Mouse (Mus musculus): ENCODE results near the gene Nipa1. TPM values are rescaled to one million over a fixed set of nuclear protein-coding genes. Genes with fewer than 3 reads are reported as not detected.

Gene Nipa1
- polyA plus RNA-seq, 1 experiment from 2014 or later, result 6.4 TPM

- under 1% methylated on average over 70 of the region's 70 CpGs for WGBS
- Histone ChIP-seq H3K27ac (peak within 1 kb of the TSS; percentile 95), H3K4me2 (replicated peaks) (peak within 1 kb of the TSS; percentile 59), H3K4me3 (replicated peaks) (peak within 1 kb of the TSS; percentile 96), H3K9me3 (no peaks in the 10 kb centered on the region), H3K36me3 (no peaks in the 10 kb centered on the region), H3K9ac (peak within 1 kb of the TSS; percentile 96), H3K27me3 (replicated peaks) (no peaks in the 10 kb centered on the region), H3K4me1 (replicated peaks) (no peaks in the 10 kb centered on the region)
- peak; percentile 99 for ATAC-seq
These were observed 57.5 kb downstream of the Nipa1 start, which contains the start of gene Nipa2 for GRCm38 (mm10) chr7:55962004-55962908. Gene Nipa2, minus strand, starts transcription at chr7:55962476.

GRCm38 (mm10) chr7:55960506-55960905, 59.2 kb downstream of the Nipa1 start:
- WGBS, result 96% methylated on average over 1 of the region's 1 CpGs
- no peaks in the 10 kb centered on the region for H3K9me3 ChIP-seq
- H3K9ac ChIP-seq, result no peak overlapping the region
- no peak overlapping the region for H3K27ac ChIP-seq
- no peaks in the 10 kb centered on the region for H3K36me3 ChIP-seq
- ATAC-seq, result no peak
- H3K4me2 ChIP-seq (replicated peaks), result peak overlapping the region; percentile 22; the same call in 1 of the 2 replicates
- H3K4me3 ChIP-seq (replicated peaks), result no peak overlapping the region
- H3K27me3 ChIP-seq (replicated peaks), result no peaks in the 10 kb centered on the region
- no peaks in the 10 kb centered on the region for H3K4me1 ChIP-seq (replicated peaks)

GRCm38 (mm10) chr7:55959801-55960200, 60.0 kb downstream of the Nipa1 start:
- H3K4me1 ChIP-seq (replicated peaks), result no peaks in the 10 kb centered on the region
- no peak overlapping the region for H3K4me2 ChIP-seq (replicated peaks)
- H3K36me3 ChIP-seq, result no peaks in the 10 kb centered on the region
- no peak overlapping the region for H3K27ac ChIP-seq
- no peaks in the 10 kb centered on the region for H3K9me3 ChIP-seq
- H3K27me3 ChIP-seq (replicated peaks), result no peaks in the 10 kb centered on the region
- no peak for ATAC-seq
- WGBS, result 97% methylated on average over 3 of the region's 3 CpGs
- no peak overlapping the region for H3K4me3 ChIP-seq (replicated peaks)
- H3K9ac ChIP-seq, result no peak overlapping the region

- Histone ChIP-seq H3K4me2 (replicated peaks) (no peak overlapping the region), H3K9ac (no peak overlapping the region), H3K36me3 (peaks cover 6% of the 10 kb centered on the region; the same call in 1 of the 2 replicates), H3K4me3 (replicated peaks) (no peak overlapping the region), H3K4me1 (replicated peaks) (no peaks in the 10 kb centered on the region), H3K27ac (no peak overlapping the region), H3K27me3 (replicated peaks) (no peaks in the 10 kb centered on the region), H3K9me3 (no peaks in the 10 kb centered on the region)
- 91% methylated on average over 4 of the region's 4 CpGs for WGBS
- ATAC-seq, result no peak
These were observed 61.8 kb downstream of the Nipa1 start for GRCm38 (mm10) chr7:55957916-55958315.

GRCm38 (mm10) chr7:55957178-55957577, 62.6 kb downstream of the Nipa1 start:
- ATAC-seq, result no peak

GRCm38 (mm10) chr7:55956054-55956453, 63.7 kb downstream of the Nipa1 start:
- H3K4me1 ChIP-seq (replicated peaks), result no peaks in the 10 kb centered on the region
- H3K27ac ChIP-seq, result no peak overlapping the region
- no peak for ATAC-seq
- H3K9ac ChIP-seq, result no peak overlapping the region
- no peak overlapping the region for H3K4me2 ChIP-seq (replicated peaks)
- H3K9me3 ChIP-seq, result no peaks in the 10 kb centered on the region
- no peak overlapping the region for H3K4me3 ChIP-seq (replicated peaks)
- peaks cover 6% of the 10 kb centered on the region; the same call in 1 of the 2 replicates for H3K36me3 ChIP-seq
- no peaks in the 10 kb centered on the region for H3K27me3 ChIP-seq (replicated peaks)
- 97% methylated on average over 2 of the region's 2 CpGs for WGBS

More at GRCm38 (mm10) chr7:55957178-55957577, 62.6 kb downstream of the Nipa1 start:
- Histone ChIP-seq H3K27me3 (replicated peaks) (no peaks in the 10 kb centered on the region), H3K4me1 (replicated peaks) (no peaks in the 10 kb centered on the region), H3K4me2 (replicated peaks) (no peak overlapping the region), H3K9ac (no peak overlapping the region), H3K27ac (no peak overlapping the region), H3K4me3 (replicated peaks) (no peak overlapping the region), H3K36me3 (peaks cover 6% of the 10 kb centered on the region; the same call in 1 of the 2 replicates), H3K9me3 (no peaks in the 10 kb centered on the region)
- WGBS, result 85% methylated on average over 3 of the region's 3 CpGs

GRCm38 (mm10) chr7:55938341-55938740, 81.4 kb downstream of the Nipa1 start:
- H3K27me3 ChIP-seq (replicated peaks), result no peaks in the 10 kb centered on the region
- H3K4me3 ChIP-seq (replicated peaks), result no peak overlapping the region
- H3K4me1 ChIP-seq (replicated peaks), result no peaks in the 10 kb centered on the region
- H3K27ac ChIP-seq, result no peak overlapping the region
- H3K36me3 ChIP-seq, result no peaks in the 10 kb centered on the region; the same call in 1 of the 2 replicates
- H3K4me2 ChIP-seq (replicated peaks), result no peak overlapping the region
- H3K9me3 ChIP-seq, result no peaks in the 10 kb centered on the region
- WGBS, result 87% methylated on average over 4 of the region's 4 CpGs
- no peak for ATAC-seq
- no peak overlapping the region for H3K9ac ChIP-seq

GRCm38 (mm10) chr7:55935025-55935424, 84.7 kb downstream of the Nipa1 start:
- Histone ChIP-seq H3K9me3 (no peaks in the 10 kb centered on the region), H3K36me3 (peaks cover 5% of the 10 kb centered on the region; the same call in 1 of the 2 replicates), H3K4me2 (replicated peaks) (no peak overlapping the region), H3K4me1 (replicated peaks) (no peaks in the 10 kb centered on the region), H3K4me3 (replicated peaks) (no peak overlapping the region), H3K27ac (no peak overlapping the region), H3K9ac (no peak overlapping the region), H3K27me3 (replicated peaks) (no peaks in the 10 kb centered on the region)
- peak; percentile 90 for ATAC-seq
- 89% methylated on average over 2 of the region's 2 CpGs for WGBS

GRCm38 (mm10) chr7:55928649-55929048, 91.1 kb downstream of the Nipa1 start:
- H3K9ac ChIP-seq, result no peak overlapping the region
- H3K9me3 ChIP-seq, result no peaks in the 10 kb centered on the region
- H3K4me3 ChIP-seq (replicated peaks), result no peak overlapping the region
- H3K27ac ChIP-seq, result no peak overlapping the region
- H3K27me3 ChIP-seq (replicated peaks), result no peaks in the 10 kb centered on the region
- 0 out of 2 replicates have a peak, but pooled peaks cover 14% of the 10 kb centered on the region for H3K36me3 ChIP-seq
- WGBS, result 80% methylated on average over 2 of the region's 2 CpGs
- no peaks in the 10 kb centered on the region for H3K4me1 ChIP-seq (replicated peaks)
- no peak overlapping the region for H3K4me2 ChIP-seq (replicated peaks)
- no peak; the same call in 1 of the 2 replicates for ATAC-seq

Other genes starting within 250 kb of the Nipa1 start
- 21.5 and 21.8 TPM in 2 replicates for gene Tubgcp5, start 225.8 kb downstream of the Nipa1 start, polyA plus RNA-seq (2015; fragmentation: Nextera tagmentation; extraction: Ambion mirVana)
- gene Cyfip1, start 178.2 kb downstream of the Nipa1 start, polyA plus RNA-seq (2015; fragmentation: Nextera tagmentation; extraction: Ambion mirVana), result 94.6 and 94.7 TPM in 2 replicates
- 56.6 and 63.9 TPM in 2 replicates for gene Nipa2, start 57.5 kb downstream of the Nipa1 start, polyA plus RNA-seq (2015; fragmentation: Nextera tagmentation; extraction: Ambion mirVana)
- 17.6 and 23.4 TPM in 2 replicates for gene Herc2, start 30.2 kb upstream of the Nipa1 start, polyA plus RNA-seq (2015; fragmentation: Nextera tagmentation; extraction: Ambion mirVana)
- 0.10 TPM in 1 of 2 replicates, not detected in the other for gene Oca2, start 219.8 kb upstream of the Nipa1 start, polyA plus RNA-seq (2015; fragmentation: Nextera tagmentation; extraction: Ambion mirVana)

Data from intestine, embryonic 15.5 days (tissue).